Mouse (Mus musculus) limb, embryonic 15.5 days (tissue): ENCODE results near the gene Smox. TPM values are rescaled to one million over a fixed set of nuclear protein-coding genes. Genes with fewer than 3 reads are reported as not detected.

Source experiments
- ATAC-seq: fragments of 200-750 bp; cut with Nextera tagmentation; 2 replicates; pipeline ENCODE4 v1.8.0; 2017; ENCODE audit warnings: low read depth, moderate TSS enrichment; ENCODE audit not compliant: insufficient number of reproducible peaks, low FRiP score, low TSS enrichment
- H3K27ac ChIP-seq: fragments of 300-500 bp; sonication (generic); 2 replicates; pipeline ENCODE4 v1.5.1; 2015; ENCODE audit warnings: moderate library complexity, mild to moderate bottlenecking, inconsistent platforms
- H3K27me3 ChIP-seq: fragments of 300-500 bp; sonication (generic); 2 replicates; pipeline ENCODE4 v1.6.1; 2015; ENCODE audit warnings: inconsistent platforms
- H3K36me3 ChIP-seq: fragments of 300-500 bp; sonication (generic); 2 replicates; pipeline ENCODE4 v1.6.1; 2015; ENCODE audit warnings: inconsistent platforms
- H3K4me1 ChIP-seq: fragments of 300-500 bp; sonication (generic); 2 replicates; pipeline ENCODE4 v1.6.1; 2015; ENCODE audit warnings: inconsistent platforms
- H3K4me2 ChIP-seq: fragments of 300-500 bp; sonication (generic); 2 replicates; pipeline ENCODE4 v1.6.1; 2015; ENCODE audit warnings: mild to moderate bottlenecking, inconsistent platforms
- H3K4me3 ChIP-seq: fragments of 300-500 bp; sonication (generic); 2 replicates; pipeline ENCODE4 v1.5.1; 2015; ENCODE audit warnings: mild to moderate bottlenecking, inconsistent platforms
- H3K9ac ChIP-seq: fragments of 300-500 bp; sonication (generic); 2 replicates; pipeline ENCODE4 v1.6.1; 2015; ENCODE audit warnings: inconsistent platforms
- H3K9me3 ChIP-seq: fragments of 300-500 bp; sonication (generic); 2 replicates; pipeline ENCODE4 v1.6.1; 2016; ENCODE audit warnings: inconsistent platforms
- WGBS: fragments of 180-500 bp; shearing (Covaris S2); methylation state at CpG from one replicate; pipeline ENCODE4 v1.1.7; 2015; 5-methylcytosine and 5-hydroxymethylcytosine counted together
- polyA plus RNA-seq: library from polyadenylated mRNA; unstranded; fragments of >200 nt; fragmentation: Nextera tagmentation; extraction: Ambion mirVana; gene quantifications from 2 replicates; pipeline ENCODE4 v1.2.1, GENCODE M21; 2015

The Smox gene
- polyA plus RNA-seq, 1 experiment from 2014 or later: 54.0 TPM

- H3K4me1 ChIP-seq: peaks cover 38% of the 10 kb centered on the region
- H3K27ac ChIP-seq: 0 out of 2 replicates have a peak overlapping the region, but pooled peaks have one; percentile 2
- no peaks in the 10 kb centered on the region for H3K36me3 ChIP-seq
- no peak overlapping the region for H3K4me2 ChIP-seq
- H3K9me3 ChIP-seq: no peaks in the 10 kb centered on the region
- H3K9ac ChIP-seq: no peak overlapping the region
- H3K4me3 ChIP-seq: no peak overlapping the region
- ATAC-seq: no peak
- 46% methylated on average over 5 of the region's 5 CpGs for WGBS
- no peaks in the 10 kb centered on the region for H3K27me3 ChIP-seq
Measured at GRCm38 (mm10) chr2:131487337-131487736, 4.0 kb upstream of the Smox start.

GRCm38 (mm10) chr2:131488261-131488660 is 3.0 kb upstream of the Smox start:
- H3K4me2 ChIP-seq: no peak overlapping the region
- peaks cover 39% of the 10 kb centered on the region for H3K4me1 ChIP-seq
- H3K9ac ChIP-seq: no peak overlapping the region
- H3K27me3 ChIP-seq: no peaks in the 10 kb centered on the region
- no peak for ATAC-seq
- H3K36me3 ChIP-seq: no peaks in the 10 kb centered on the region
- H3K4me3 ChIP-seq: no peak overlapping the region
- H3K9me3 ChIP-seq: no peaks in the 10 kb centered on the region
- H3K27ac ChIP-seq: no peak overlapping the region
- 71% methylated on average over 4 of the region's 4 CpGs for WGBS

- Histone ChIP-seq H3K9ac (no peak overlapping the region), H3K9me3 (no peaks in the 10 kb centered on the region), H3K4me2 (no peak overlapping the region), H3K4me3 (no peak overlapping the region), H3K36me3 (no peaks in the 10 kb centered on the region), H3K4me1 (peaks cover 38% of the 10 kb centered on the region), H3K27ac (no peak overlapping the region), H3K27me3 (no peaks in the 10 kb centered on the region)
- 92% methylated on average over 2 of the region's 2 CpGs for WGBS
- ATAC-seq: no peak
Measured at GRCm38 (mm10) chr2:131488870-131489269, 2.4 kb upstream of the Smox start.

- H3K9ac ChIP-seq: no peak overlapping the region
- WGBS: 32% methylated on average over 4 of the region's 4 CpGs
- peaks cover 33% of the 10 kb centered on the region for H3K4me1 ChIP-seq
- no peaks in the 10 kb centered on the region for H3K36me3 ChIP-seq
- ATAC-seq: no peak
- H3K4me2 ChIP-seq: no peak overlapping the region
- no peak overlapping the region for H3K4me3 ChIP-seq
- no peak overlapping the region for H3K27ac ChIP-seq
- H3K9me3 ChIP-seq: no peaks in the 10 kb centered on the region
- no peaks in the 10 kb centered on the region for H3K27me3 ChIP-seq
Measured at GRCm38 (mm10) chr2:131489591-131489990, 1.7 kb upstream of the Smox start.

GRCm38 (mm10) chr2:131491707-131492595 is 655 bp downstream of the Smox start:
- no peaks in the 10 kb centered on the region for H3K9me3 ChIP-seq
- peak overlapping the region; percentile 86 for H3K27ac ChIP-seq
- ATAC-seq: peak; percentile 91
- peak overlapping the region; percentile 96 for H3K9ac ChIP-seq
- under 1% methylated on average over 92 of the region's 102 CpGs for WGBS
- peak overlapping the region; percentile 96 for H3K4me2 ChIP-seq
- H3K4me3 ChIP-seq: peak overlapping the region; percentile 86
- H3K27me3 ChIP-seq: no peaks in the 10 kb centered on the region
- no peaks in the 10 kb centered on the region for H3K36me3 ChIP-seq
- peaks cover 47% of the 10 kb centered on the region for H3K4me1 ChIP-seq

GRCm38 (mm10) chr2:131492596-131493139 is 1.4 kb downstream of the Smox start:
- WGBS: 15% methylated on average over 10 of the region's 10 CpGs
- Histone ChIP-seq H3K4me2 (peak overlapping the region; percentile 96), H3K27me3 (no peaks in the 10 kb centered on the region), H3K9ac (peak overlapping the region; percentile 96), H3K4me1 (peaks cover 48% of the 10 kb centered on the region), H3K9me3 (no peaks in the 10 kb centered on the region), H3K27ac (peak overlapping the region; percentile 86; the same call in 1 of the 2 replicates), H3K4me3 (peak overlapping the region; percentile 86), H3K36me3 (no peaks in the 10 kb centered on the region)
- no peak for ATAC-seq

- H3K4me1 ChIP-seq: peaks cover 49% of the 10 kb centered on the region
- H3K9ac ChIP-seq: no peak overlapping the region
- WGBS: 65% methylated on average over 5 of the region's 5 CpGs
- H3K4me2 ChIP-seq: peak overlapping the region; percentile 96; the same call in 1 of the 2 replicates
- no peak overlapping the region for H3K27ac ChIP-seq
- H3K9me3 ChIP-seq: no peaks in the 10 kb centered on the region
- H3K4me3 ChIP-seq: peak overlapping the region; percentile 86; the same call in 1 of the 2 replicates
- no peaks in the 10 kb centered on the region for H3K36me3 ChIP-seq
- no peaks in the 10 kb centered on the region for H3K27me3 ChIP-seq
- no peak for ATAC-seq
Measured at GRCm38 (mm10) chr2:131493446-131493845, 2.1 kb downstream of the Smox start.

GRCm38 (mm10) chr2:131495256-131495655 is 4.0 kb downstream of the Smox start:
- peaks cover 60% of the 10 kb centered on the region for H3K4me1 ChIP-seq
- no peak overlapping the region for H3K9ac ChIP-seq
- ATAC-seq: no peak

GRCm38 (mm10) chr2:131496125-131496820 is 5.0 kb downstream of the Smox start:
- Histone ChIP-seq H3K4me1 (peaks cover 70% of the 10 kb centered on the region), H3K27ac (no peak overlapping the region), H3K4me2 (no peak overlapping the region), H3K27me3 (no peaks in the 10 kb centered on the region), H3K4me3 (no peak overlapping the region), H3K9ac (no peak overlapping the region), H3K9me3 (no peaks in the 10 kb centered on the region), H3K36me3 (no peaks in the 10 kb centered on the region)
- ATAC-seq: no peak
- 78% methylated on average over 5 of the region's 5 CpGs for WGBS

More at GRCm38 (mm10) chr2:131495256-131495655, 4.0 kb downstream of the Smox start:
- Histone ChIP-seq H3K27ac (no peak overlapping the region), H3K36me3 (no peaks in the 10 kb centered on the region), H3K4me3 (no peak overlapping the region), H3K9me3 (no peaks in the 10 kb centered on the region), H3K4me2 (no peak overlapping the region), H3K27me3 (no peaks in the 10 kb centered on the region)
- 56% methylated on average over 3 of the region's 3 CpGs for WGBS

- Histone ChIP-seq H3K27me3 (no peaks in the 10 kb centered on the region), H3K4me1 (peaks cover 74% of the 10 kb centered on the region), H3K9ac (no peak overlapping the region), H3K36me3 (no peaks in the 10 kb centered on the region), H3K4me3 (no peak overlapping the region), H3K27ac (0 out of 2 replicates have a peak overlapping the region, but pooled peaks have one; percentile 27), H3K9me3 (no peaks in the 10 kb centered on the region), H3K4me2 (no peak overlapping the region)
- 79% methylated on average over 4 of the region's 4 CpGs for WGBS
- ATAC-seq: no peak
Measured at GRCm38 (mm10) chr2:131497224-131497856, 6.0 kb downstream of the Smox start.

GRCm38 (mm10) chr2:131498219-131498618 is 6.9 kb downstream of the Smox start:
- Histone ChIP-seq H3K36me3 (no peaks in the 10 kb centered on the region), H3K27me3 (no peaks in the 10 kb centered on the region), H3K9me3 (no peaks in the 10 kb centered on the region), H3K4me2 (no peak overlapping the region), H3K4me3 (no peak overlapping the region), H3K9ac (no peak overlapping the region), H3K4me1 (peaks cover 68% of the 10 kb centered on the region), H3K27ac (0 out of 2 replicates have a peak overlapping the region, but pooled peaks have one; percentile 27)
- no peak for ATAC-seq
- WGBS: 53% methylated on average over 7 of the region's 7 CpGs
